Mouse (Mus musculus) liver, embryonic 12.5 days (tissue): Measurements from ENCODE around the gene Ccdc113. TPM values are rescaled to one million over a fixed set of nuclear protein-coding genes. Genes with fewer than 3 reads are reported as not detected.

Experiments
- polyA plus RNA-seq: library from polyadenylated mRNA; unstranded; fragments of >200 nt; fragmentation: Nextera tagmentation; extraction: Ambion mirVana; gene quantifications from 2 replicates; pipeline ENCODE4 v1.2.1, GENCODE M21; 2016

The Ccdc113 gene
- polyA plus RNA-seq, 1 experiment from 2014 or later = not detected

Other genes starting within 250 kb of the Ccdc113 start
- gene Cngb1, start 227.5 kb upstream of the Ccdc113 start, polyA plus RNA-seq = not detected in 2 replicates
- gene Tepp, start 223.5 kb upstream of the Ccdc113 start, polyA plus RNA-seq = not detected in 2 replicates
- 2.2 and 2.3 TPM in 2 replicates for gene Zfp319, start 202.1 kb upstream of the Ccdc113 start, polyA plus RNA-seq
- gene Usb1, start 201.8 kb upstream of the Ccdc113 start, polyA plus RNA-seq = 15.4 and 15.9 TPM in 2 replicates
- 2.9 TPM in 2 replicates for gene Mmp15, start 181.8 kb upstream of the Ccdc113 start, polyA plus RNA-seq
- gene Cfap20, start 99.2 kb upstream of the Ccdc113 start, polyA plus RNA-seq = 44.2 and 45.9 TPM in 2 replicates
- 7.2 and 7.3 TPM in 2 replicates for gene Csnk2a2, start 44.0 kb upstream of the Ccdc113 start, polyA plus RNA-seq
- not detected in 2 replicates for gene Prss54, start 42.3 kb downstream of the Ccdc113 start, polyA plus RNA-seq
- gene Gins3, start 99.4 kb downstream of the Ccdc113 start, polyA plus RNA-seq = 13.8 and 14.1 TPM in 2 replicates
- 1.9 and 2.1 TPM in 2 replicates for gene Ndrg4, start 142.9 kb downstream of the Ccdc113 start, polyA plus RNA-seq
- gene Setd6, start 181.8 kb downstream of the Ccdc113 start, polyA plus RNA-seq = 29.8 and 32.7 TPM in 2 replicates